Mouse (Mus musculus) heart, adult 8-10 months (tissue): ENCODE results near the gene Avil. TPM values are rescaled to one million over a fixed set of nuclear protein-coding genes. Genes with fewer than 3 reads are reported as not detected.
A peak's percentile ranks its signal among the peaks of the same experiment; 100 is the strongest.

ENCODE experiments used
- DNase-seq: peaks from one replicate; pipeline ENCODE4 v3.0.0; 2022; ENCODE audit warnings: low spot score
- total RNA-seq, 4 experiments: library from RNA; stranded (reverse); gene quantifications; 2 replicates each; pipeline ENCODE4 v1.2.4; 2022

The Avil gene
- total RNA-seq: under 1 TPM; 0.32 to 0.87 (median 0.42) TPM

DNA sequence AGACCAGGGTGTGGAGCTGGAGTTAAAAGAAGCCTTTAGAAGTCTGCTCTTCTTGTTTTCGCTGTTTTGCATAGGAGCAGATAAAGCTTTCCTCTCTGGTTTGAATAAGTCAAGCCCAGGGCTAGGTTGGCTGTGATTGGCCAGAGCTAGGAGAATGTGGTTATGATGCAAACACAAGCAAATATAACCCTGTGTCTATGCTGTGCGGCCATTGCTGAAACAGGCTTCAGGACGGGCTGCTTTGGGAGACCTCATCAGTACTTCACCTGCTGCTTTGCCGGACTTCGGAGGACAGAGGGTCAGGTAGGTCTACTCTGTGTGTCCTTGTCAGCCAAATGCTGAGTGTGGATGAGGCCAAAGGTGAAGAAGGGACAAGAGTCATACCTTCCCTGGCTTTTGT lies at the start of gene Avil:
TSS of gene Avil (plus strand) at position 181 of the 400 bp plus-strand sequence.
- no peak for DNase-seq

DNA sequence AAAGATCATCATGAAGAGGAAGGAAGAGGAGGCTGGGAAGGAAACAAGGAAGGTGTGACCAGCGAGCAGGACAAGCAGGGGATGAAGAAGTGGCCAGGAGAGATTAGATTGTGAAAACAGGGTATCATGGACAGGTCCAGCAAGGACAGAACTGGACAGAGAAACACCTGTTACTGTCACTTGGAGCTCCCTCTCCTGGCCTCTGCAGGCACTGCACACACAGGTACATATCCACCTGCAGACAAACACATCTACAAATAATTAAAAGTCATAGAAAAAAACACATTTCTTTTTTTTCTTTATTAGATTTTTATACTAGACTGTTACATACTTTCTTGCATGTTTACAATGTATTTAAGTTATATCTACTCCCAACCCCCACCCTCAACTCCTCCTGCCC lies 48.1 kb upstream of the Avil start:
- no peak for DNase-seq

DNA sequence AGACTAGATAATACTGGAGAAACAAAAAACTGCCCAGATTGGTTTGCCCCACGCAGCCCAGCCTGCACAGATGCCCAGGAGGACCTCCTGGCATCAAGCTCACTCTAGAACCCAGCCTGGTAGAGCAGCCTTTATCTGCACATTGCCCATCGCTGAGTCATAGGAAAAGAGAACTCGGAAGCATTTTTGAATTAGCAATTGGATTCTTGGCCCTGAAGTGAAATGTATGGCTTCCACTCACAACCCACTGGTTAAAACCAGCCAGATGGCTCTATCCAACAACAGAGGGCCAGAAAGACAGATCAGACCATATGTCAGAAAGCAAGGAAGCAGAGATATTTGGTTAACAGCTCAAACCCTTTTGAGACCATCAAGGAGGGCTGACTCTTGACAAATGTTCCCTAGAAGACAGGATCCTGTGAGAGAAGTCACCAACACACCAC lies 47.5 kb upstream of the Avil start:
- no peak for DNase-seq

- DNase-seq: no peak
Observed at GRCm38 (mm10) chr10:126956692-126957358, 43.7 kb upstream of the Avil start.

GRCm38 (mm10) chr10:126957359-126958107 lies 43.0 kb upstream of the Avil start:
- DNase-seq: no peak

GRCm38 (mm10) chr10:126960496-126960895 lies 40.0 kb upstream of the Avil start:
- DNase-seq: no peak

- no peak for DNase-seq
Observed at GRCm38 (mm10) chr10:126961757-126962156, 38.8 kb upstream of the Avil start.

GRCm38 (mm10) chr10:126962271-126962965 lies 38.1 kb upstream of the Avil start:
- DNase-seq: no peak

GRCm38 (mm10) chr10:126962966-126963330 lies 37.6 kb upstream of the Avil start:
- no peak for DNase-seq

DNA sequence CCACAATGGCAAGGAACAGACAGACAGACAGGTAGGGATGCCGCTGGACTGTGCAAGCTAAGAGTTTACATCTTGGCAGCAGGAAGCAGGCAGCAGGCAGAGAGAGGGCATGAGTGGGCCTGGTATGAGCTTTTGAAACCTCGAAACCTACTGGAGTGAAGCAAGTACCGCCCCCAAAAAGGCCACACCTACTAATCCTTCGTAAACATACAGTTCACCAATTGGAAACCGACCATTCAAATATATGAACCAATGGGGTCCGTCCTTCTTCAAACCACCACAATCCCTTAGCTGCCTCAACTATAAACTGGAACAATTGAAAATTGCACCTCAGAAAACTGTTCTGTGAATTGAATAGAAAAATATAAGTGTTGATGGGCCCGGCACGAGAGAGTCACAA lies 36.7 kb upstream of the Avil start:
- no peak for DNase-seq

- DNase-seq: no peak
Observed at GRCm38 (mm10) chr10:126971363-126972050, 29.0 kb upstream of the Avil start.

DNA sequence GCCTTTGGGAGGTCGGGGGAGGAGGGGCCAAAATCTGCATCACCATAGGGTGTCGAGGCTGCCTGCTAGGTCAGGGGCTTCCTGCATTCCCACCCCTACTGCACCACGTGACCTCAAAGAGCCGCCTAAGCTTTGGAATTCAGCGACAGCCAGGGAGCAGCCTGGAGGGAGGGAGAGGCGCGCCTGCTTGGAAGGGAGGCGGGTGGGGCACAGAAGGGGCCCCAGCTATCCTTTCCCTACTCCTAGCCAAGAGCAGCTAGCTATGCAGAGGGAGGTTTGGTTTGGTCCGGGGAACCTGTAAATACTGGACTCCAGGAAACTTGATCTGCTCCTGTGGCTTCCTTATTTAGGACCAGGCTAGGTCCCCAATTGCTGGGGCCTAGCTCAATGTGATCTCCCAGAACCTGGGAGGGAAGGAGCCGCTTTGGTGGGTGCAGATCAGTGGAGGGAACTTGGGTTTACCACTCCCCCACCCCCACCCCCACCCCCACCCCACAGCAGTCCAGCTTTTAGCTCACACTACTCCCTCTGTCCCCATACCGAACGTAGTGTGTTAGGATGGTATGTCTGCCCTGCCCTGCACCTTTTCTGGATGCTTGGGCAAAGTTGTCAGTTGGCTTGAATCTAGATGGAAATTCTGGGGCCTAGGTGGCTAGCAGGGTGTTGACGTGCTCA lies 28.3 kb upstream of the Avil start:
- DNase-seq: no peak

- no peak for DNase-seq
Observed at GRCm38 (mm10) chr10:126972988-126973387, 27.5 kb upstream of the Avil start.

- no peak for DNase-seq
Observed at GRCm38 (mm10) chr10:126975706-126976105, 24.8 kb upstream of the Avil start.

GRCm38 (mm10) chr10:126977076-126977475 lies 23.4 kb upstream of the Avil start:
- no peak for DNase-seq

DNA sequence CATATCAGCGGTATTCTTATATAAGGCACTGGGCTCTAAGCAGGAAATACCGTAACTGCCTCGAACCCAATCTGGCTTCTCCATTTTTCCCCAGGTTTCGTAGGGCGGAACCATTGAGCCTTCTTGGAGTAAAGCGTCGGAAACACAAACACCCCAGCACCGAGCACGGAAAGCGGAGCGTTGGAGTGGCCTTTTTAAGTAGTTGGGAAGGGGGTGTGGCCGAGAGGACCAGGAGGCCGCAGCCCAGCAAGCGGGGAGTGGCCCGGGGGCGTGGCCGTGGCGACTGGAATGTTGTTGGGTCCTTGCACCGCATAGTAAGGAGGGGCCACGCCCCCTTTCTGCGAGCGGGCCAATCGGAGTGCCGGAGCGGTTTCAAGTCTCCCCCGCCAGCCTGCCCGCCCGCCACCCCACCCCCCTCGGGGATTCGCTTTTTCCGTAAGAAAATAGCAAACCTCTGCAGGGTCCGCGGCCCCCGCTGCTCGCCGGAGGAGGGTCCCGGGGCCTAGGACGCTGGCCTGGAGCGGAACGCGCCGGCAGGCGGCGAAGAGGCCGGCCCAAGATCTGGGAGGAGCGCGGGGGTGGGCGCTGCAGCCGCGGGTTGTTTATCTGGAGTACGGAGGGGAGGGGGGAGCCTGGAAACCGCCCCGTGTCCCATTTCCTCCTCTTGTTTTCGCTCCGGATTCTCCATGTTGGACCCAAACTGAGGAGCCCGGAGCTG lies 22.1 kb upstream of the Avil start, which contains the start of gene Ctdsp2:
TSS of gene Ctdsp2 (plus strand) at position 441 of the 718 bp plus-strand sequence.
- DNase-seq: peak; percentile 99

DNA sequence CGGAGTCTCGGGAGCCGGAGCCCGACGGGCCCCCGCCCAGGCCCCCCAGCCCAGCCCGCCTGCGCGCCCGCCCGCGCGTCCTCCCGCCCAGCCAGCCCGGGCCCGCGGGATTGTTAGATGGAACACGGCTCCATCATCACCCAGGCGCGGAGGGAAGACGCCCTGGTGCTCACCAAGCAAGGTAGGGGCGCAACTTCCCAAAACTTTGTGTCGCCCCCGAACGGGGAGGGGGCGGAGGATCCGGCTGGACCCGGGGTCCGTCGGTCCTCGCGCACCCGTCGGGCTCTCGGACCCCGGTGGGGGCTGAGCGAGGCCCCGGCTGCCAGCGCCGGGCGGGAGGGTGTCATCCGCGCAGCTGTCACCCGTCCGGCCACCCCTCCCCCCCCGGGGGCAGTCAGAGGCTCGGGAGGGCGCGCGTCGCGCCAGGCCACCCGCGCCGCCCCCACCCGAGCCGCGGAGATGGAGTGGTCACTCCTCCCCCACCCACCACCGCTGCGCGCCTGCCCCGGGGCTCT lies 21.3 kb upstream of the Avil start:
- DNase-seq: no peak

DNA sequence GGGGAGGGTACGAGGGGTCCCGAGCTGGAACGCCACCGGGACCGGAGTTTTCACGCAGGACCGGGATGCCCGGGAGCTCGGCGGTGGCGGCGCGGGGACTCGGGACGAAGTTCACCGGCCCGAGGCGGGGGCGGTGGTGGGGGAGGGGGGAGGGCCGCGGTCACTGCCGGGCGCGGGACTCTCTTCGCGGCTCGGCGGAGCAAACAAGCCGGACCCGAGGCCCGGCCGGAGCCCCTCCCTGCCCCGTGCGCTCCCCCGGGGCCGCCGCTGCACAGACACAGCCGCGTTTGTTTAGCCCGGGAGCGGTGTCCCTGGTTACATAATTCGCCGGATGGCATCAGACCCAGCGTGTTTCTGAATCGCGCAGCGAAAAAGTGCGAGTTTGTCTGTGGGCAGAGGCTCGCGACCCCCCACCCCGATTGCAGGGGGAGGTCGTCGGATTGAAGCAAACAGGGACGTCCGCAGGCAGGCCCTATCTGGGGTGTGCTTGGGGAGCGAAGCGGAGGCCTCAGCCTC lies 20.8 kb upstream of the Avil start:
- DNase-seq: no peak

DNA sequence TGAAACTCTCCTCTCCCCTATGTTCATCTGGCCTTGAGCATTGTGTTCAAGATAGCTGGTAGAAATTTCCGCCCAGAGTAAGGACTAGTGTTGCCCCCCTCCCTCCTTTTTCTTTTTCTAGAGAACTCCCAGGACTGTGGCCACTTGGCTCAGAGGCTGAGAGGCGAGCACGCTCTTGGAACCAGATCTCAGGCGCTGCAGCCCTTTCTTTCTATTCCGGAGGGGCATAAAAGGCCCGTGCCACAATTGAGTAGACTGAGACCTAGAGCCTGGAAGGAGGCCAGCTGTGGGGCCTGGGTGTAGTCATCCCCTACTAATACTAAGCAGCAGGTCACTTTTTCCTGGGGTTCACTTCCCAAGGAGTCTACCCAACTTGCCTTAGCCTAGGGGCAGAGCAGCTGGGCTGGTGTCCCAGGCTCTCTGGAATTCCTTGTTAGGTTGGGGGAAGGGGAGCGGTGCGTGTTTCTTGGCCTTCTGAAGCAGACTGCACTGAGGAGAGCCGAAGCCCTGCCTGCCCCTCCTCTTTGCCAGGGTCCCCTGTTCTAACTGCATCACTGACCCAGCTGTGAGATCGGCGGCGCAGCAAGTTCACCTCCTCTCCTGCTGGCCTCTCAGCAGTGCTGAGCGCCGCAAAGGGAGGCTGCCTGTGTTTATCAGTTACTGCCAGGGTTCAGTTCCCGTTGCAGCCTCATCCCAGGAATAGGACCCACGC lies 20.1 kb upstream of the Avil start:
- DNase-seq: no peak
